Mouse (Mus musculus) small intestine, adult 2 months (tissue): ENCODE measurements at regions not wholly inside any gene's neighbourhood (a gene's known extent, or its start where the extent isn't known, plus 50 kb on each side); places are given as distances from the start of the nearest gene placed in this dataset.

Source experiments
- CTCF ChIP-seq: fragments of 200-500 bp; IDR thresholded peaks from 2 replicates; pipeline ENCODE4 v1.5.1; 2012; ENCODE audit warnings: low read depth, mild to moderate bottlenecking, control low read depth, inconsistent platforms, low read length, moderate library complexity, mixed read lengths; ENCODE audit not compliant: insufficient replicate concordance, insufficient read length; ENCODE audit errors: extremely low read depth
- POLR2A ChIP-seq: fragments of 200-500 bp; IDR thresholded peaks from 2 replicates; pipeline ENCODE4 v1.6.1; 2012; ENCODE audit warnings: low read depth, mild to moderate bottlenecking, control low read depth, inconsistent platforms, low read length, moderate library complexity

GRCm38 (mm10) chr13:52369851-52370250, 161.2 kb downstream of the Diras2 start:
- TF ChIP-seq CTCF (no peak), POLR2A (no peak)
